Mouse (Mus musculus) regulatory T cell (primary cell): ENCODE data around the gene Rab3il1.

ENCODE experiments used
- in situ Hi-C: fragments of 300-600 bp; cut with MboI, MseI; formaldehyde crosslinking; loops from one replicate; pipeline ENCODE4 v1.15.1; 2025; ENCODE audit warnings: high pct_unique_total_duplicates

The Rab3il1 gene

GRCm38 (mm10) chr19:10001206-10001969 lies at the start of gene Rab3il1, which contains the start of gene Best1:
Gene Rab3il1, plus strand, starts transcription at chr19:10001669.
Gene Best1, minus strand, starts transcription at chr19:10001633.
- in situ Hi-C loops = no loop called here

GRCm38 (mm10) chr19:9952390-9952789 lies 49.1 kb upstream of the Rab3il1 start:
- in situ Hi-C loops = no loop called here

- in situ Hi-C loops = no loop called here
Measured at GRCm38 (mm10) chr19:9952912-9953311, 48.6 kb upstream of the Rab3il1 start.

GRCm38 (mm10) chr19:9954055-9954810 lies 47.2 kb upstream of the Rab3il1 start:
- in situ Hi-C loops = no loop called here

GRCm38 (mm10) chr19:9954811-9955202 lies 46.7 kb upstream of the Rab3il1 start:
- in situ Hi-C loops = no loop called here

- in situ Hi-C loops = no loop called here
Measured at GRCm38 (mm10) chr19:9955438-9955837, 46.0 kb upstream of the Rab3il1 start.

GRCm38 (mm10) chr19:9956624-9957388 lies 44.7 kb upstream of the Rab3il1 start:
- in situ Hi-C loops = no loop called here

GRCm38 (mm10) chr19:9957965-9958364 lies 43.5 kb upstream of the Rab3il1 start:
- in situ Hi-C loops = no loop called here

- in situ Hi-C loops = no loop called here
Measured at GRCm38 (mm10) chr19:9960769-9961168, 40.7 kb upstream of the Rab3il1 start.

GRCm38 (mm10) chr19:9964205-9964916 lies 37.1 kb upstream of the Rab3il1 start:
- in situ Hi-C loops = no loop called here

- in situ Hi-C loops = no loop called here
Measured at GRCm38 (mm10) chr19:9966096-9966867, 35.2 kb upstream of the Rab3il1 start.

GRCm38 (mm10) chr19:9968081-9968787 lies 33.2 kb upstream of the Rab3il1 start:
- in situ Hi-C loops = no loop called here

GRCm38 (mm10) chr19:9974853-9975252 lies 26.6 kb upstream of the Rab3il1 start:
- in situ Hi-C loops = loop anchor here (25.0 kb wide), 1 partner anchor 1088 kb away; the partner anchor contains the start of genes 1810009A15Rik, Ganab, Gm49403 and Gm49416

GRCm38 (mm10) chr19:9977085-9977484 lies 24.4 kb upstream of the Rab3il1 start:
- in situ Hi-C loops = loop anchor here (25.0 kb wide), 1 partner anchor 1090 kb away; the partner anchor contains the start of genes 1810009A15Rik, Ganab, Gm49403 and Gm49416

GRCm38 (mm10) chr19:9978431-9978951 lies 23.0 kb upstream of the Rab3il1 start:
- in situ Hi-C loops = loop anchor here (25.0 kb wide), 1 partner anchor 1091 kb away; the partner anchor contains the start of genes 1810009A15Rik, Ganab, Gm49403 and Gm49416

- in situ Hi-C loops = loop anchor here (25.0 kb wide), 1 partner anchor 1092 kb away; the partner anchor contains the start of genes 1810009A15Rik, Ganab, Gm49403 and Gm49416
Measured at GRCm38 (mm10) chr19:9979156-9979555, 22.3 kb upstream of the Rab3il1 start.

- in situ Hi-C loops = loop anchor here (25.0 kb wide), 1 partner anchor 1093 kb away; the partner anchor contains the start of genes 1810009A15Rik, Ganab, Gm49403 and Gm49416
Measured at GRCm38 (mm10) chr19:9980258-9980657, 21.2 kb upstream of the Rab3il1 start, which contains the start of gene Fth1. Gene Fth1, plus strand, starts transcription at chr19:9980598.

- in situ Hi-C loops = loop anchor here (25.0 kb wide), 1 partner anchor 1094 kb away; the partner anchor contains the start of genes 1810009A15Rik, Ganab, Gm49403 and Gm49416
Measured at GRCm38 (mm10) chr19:9981621-9982020, 19.8 kb upstream of the Rab3il1 start.
